Mouse (Mus musculus): Measurements from ENCODE around the gene Cltc. TPM values are rescaled to one million over a fixed set of nuclear protein-coding genes. Genes with fewer than 3 reads are reported as not detected.

Gene Cltc
- polyA plus RNA-seq (2015; fragmentation: Nextera tagmentation; extraction: Ambion mirVana) = 56.0 and 70.8 TPM in 2 replicates

GRCm38 (mm10) chr11:86757480-86758371 lies at the start of gene Cltc:
Gene Cltc (minus strand): TSS chr11:86757565.

DNA sequence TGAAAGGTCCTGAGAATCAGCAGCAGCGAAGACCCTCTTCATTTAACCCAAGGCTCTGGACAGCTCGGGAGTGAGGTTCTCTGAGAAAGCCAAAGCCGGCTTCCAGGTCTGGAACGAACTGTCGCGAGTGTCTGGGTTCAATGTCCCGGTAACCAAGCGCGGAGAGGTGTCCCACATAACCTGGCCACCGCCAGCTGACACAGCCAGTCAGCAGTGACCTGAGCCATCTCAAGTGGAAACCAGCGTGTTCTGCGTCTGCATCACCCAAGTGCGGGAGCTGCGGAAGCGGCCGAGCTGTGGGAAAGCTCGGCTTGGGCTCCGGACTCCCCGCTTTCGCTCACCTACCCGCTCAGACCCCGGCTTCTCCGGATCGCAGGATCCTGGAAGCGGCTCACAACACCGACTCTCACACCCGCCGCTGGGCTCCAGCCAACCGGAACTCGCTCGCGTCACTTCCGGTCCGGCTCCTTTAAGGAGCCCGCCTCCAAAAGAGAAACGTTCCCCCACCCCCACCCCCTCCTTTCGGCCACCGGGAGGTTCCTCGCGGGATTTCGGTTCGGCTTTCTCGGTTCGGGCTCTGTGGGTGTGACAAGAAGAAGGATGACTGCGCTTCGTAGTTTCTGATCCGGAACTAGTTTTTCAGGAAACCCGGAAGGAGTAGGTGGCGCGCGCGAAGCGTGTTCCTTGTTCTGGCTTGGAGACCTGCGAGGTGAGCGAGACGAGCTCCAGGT lies 73.8 kb downstream of the Cltc start, which contains the start of the genes Vmp1 and Ptrh2:
TSS of gene Vmp1 (minus strand) at position 442 of the 731 bp plus-strand sequence.
TSS of gene Ptrh2 (plus strand) at position 591 of the 731 bp plus-strand sequence.

Other genes starting within 250 kb of the Cltc start
- gene Rps6kb1, start 212.8 kb downstream of the Cltc start, polyA plus RNA-seq (2015; fragmentation: Nextera tagmentation; extraction: Ambion mirVana) = 42.4 and 53.7 TPM in 2 replicates
- gene Tubd1, start 212.6 kb downstream of the Cltc start, polyA plus RNA-seq (2015; fragmentation: Nextera tagmentation; extraction: Ambion mirVana) = 9.2 and 12.0 TPM in 2 replicates
- gene Vmp1, start 73.7 kb downstream of the Cltc start, polyA plus RNA-seq (2015; fragmentation: Nextera tagmentation; extraction: Ambion mirVana) = 126 and 176 TPM in 2 replicates
- gene Ptrh2, start 73.6 kb downstream of the Cltc start, polyA plus RNA-seq (2015; fragmentation: Nextera tagmentation; extraction: Ambion mirVana) = 28.6 and 32.1 TPM in 2 replicates
- gene Dhx40, start 50.2 kb upstream of the Cltc start, polyA plus RNA-seq (2015; fragmentation: Nextera tagmentation; extraction: Ambion mirVana) = 19.6 and 25.1 TPM in 2 replicates
- gene Ypel2, start 236.1 kb upstream of the Cltc start, polyA plus RNA-seq (2015; fragmentation: Nextera tagmentation; extraction: Ambion mirVana) = 6.8 and 12.7 TPM in 2 replicates